Mouse (Mus musculus) intestine, postnatal 0 days (tissue): ENCODE data around the gene Afmid. TPM values are rescaled to one million over a fixed set of nuclear protein-coding genes. Genes with fewer than 3 reads are reported as not detected.
"Not testable (repeated sequence)": the region's sequence is repeated elsewhere in the genome, so short reads cannot be mapped to it uniquely, and the experiment has no call there.

ENCODE experiments used
- ATAC-seq: fragments of 200-750 bp; cut with Nextera tagmentation; 2 replicates; pipeline ENCODE4 v1.8.0; 2017; ENCODE audit warnings: mild to moderate bottlenecking, moderate TSS enrichment, moderate library complexity
- H3K27ac ChIP-seq: fragments of 300-500 bp; sonication (generic); 2 replicates; pipeline ENCODE4 v1.5.1; 2014; ENCODE audit warnings: mild to moderate bottlenecking, low read depth, low read length, moderate library complexity
- H3K27me3 ChIP-seq: fragments of 300-500 bp; sonication (generic); replicated peaks from 2 replicates; pipeline ENCODE4 v1.6.1; 2014; ENCODE audit warnings: low read length, mixed read lengths; ENCODE audit not compliant: control insufficient read depth, insufficient read depth
- H3K36me3 ChIP-seq: fragments of 300-500 bp; sonication (generic); 2 replicates; pipeline ENCODE4 v1.6.1; 2014; ENCODE audit warnings: mild to moderate bottlenecking, moderate library complexity; ENCODE audit not compliant: control insufficient read depth, insufficient read depth
- H3K4me1 ChIP-seq: fragments of 300-500 bp; sonication (generic); replicated peaks from 2 replicates; pipeline ENCODE4 v1.6.1; 2014; ENCODE audit warnings: antibody characterized with exemption, low read length, mixed read lengths; ENCODE audit not compliant: control insufficient read depth, insufficient read depth
- H3K4me2 ChIP-seq: fragments of 300-500 bp; sonication (generic); replicated peaks from 2 replicates; pipeline ENCODE4 v1.6.1; 2014; ENCODE audit warnings: low read depth, mild to moderate bottlenecking, moderate library complexity
- H3K4me3 ChIP-seq: fragments of 300-500 bp; sonication (generic); 2 replicates; pipeline ENCODE4 v1.5.1; 2014; ENCODE audit warnings: low read depth, low read length
- H3K9ac ChIP-seq: fragments of 300-500 bp; sonication (generic); 2 replicates; pipeline ENCODE4 v1.6.1; 2014; ENCODE audit warnings: mild to moderate bottlenecking, low read depth, low read length
- H3K9me3 ChIP-seq: fragments of 300-500 bp; sonication (generic); 2 replicates; pipeline ENCODE4 v1.6.1; 2016; ENCODE audit warnings: mixed run types; ENCODE audit not compliant: control insufficient read depth
- CTCF ChIP-seq: sonication (generic); IDR thresholded peaks from 2 replicates; pipeline ENCODE4 v1.5.1; 2016; ENCODE audit warnings: low read depth, mild to moderate bottlenecking, control low read depth, antibody characterized with exemption, moderate library complexity
- WGBS: fragments of 180-500 bp; shearing (Covaris S2); extraction: QIAGEN DNeasy Blood & Tissue Kit; methylation state at CpG from one replicate; pipeline ENCODE4 v1.1.7; 2014; 5-methylcytosine and 5-hydroxymethylcytosine counted together
- polyA plus RNA-seq: library from polyadenylated mRNA; unstranded; fragments of >200 nt; fragmentation: Nextera tagmentation; extraction: Ambion mirVana; gene quantifications from 2 replicates; pipeline ENCODE4 v1.2.1, GENCODE M21; 2015

Gene Afmid
- polyA plus RNA-seq, 1 experiment from 2014 or later, result 7.0 TPM

DNA sequence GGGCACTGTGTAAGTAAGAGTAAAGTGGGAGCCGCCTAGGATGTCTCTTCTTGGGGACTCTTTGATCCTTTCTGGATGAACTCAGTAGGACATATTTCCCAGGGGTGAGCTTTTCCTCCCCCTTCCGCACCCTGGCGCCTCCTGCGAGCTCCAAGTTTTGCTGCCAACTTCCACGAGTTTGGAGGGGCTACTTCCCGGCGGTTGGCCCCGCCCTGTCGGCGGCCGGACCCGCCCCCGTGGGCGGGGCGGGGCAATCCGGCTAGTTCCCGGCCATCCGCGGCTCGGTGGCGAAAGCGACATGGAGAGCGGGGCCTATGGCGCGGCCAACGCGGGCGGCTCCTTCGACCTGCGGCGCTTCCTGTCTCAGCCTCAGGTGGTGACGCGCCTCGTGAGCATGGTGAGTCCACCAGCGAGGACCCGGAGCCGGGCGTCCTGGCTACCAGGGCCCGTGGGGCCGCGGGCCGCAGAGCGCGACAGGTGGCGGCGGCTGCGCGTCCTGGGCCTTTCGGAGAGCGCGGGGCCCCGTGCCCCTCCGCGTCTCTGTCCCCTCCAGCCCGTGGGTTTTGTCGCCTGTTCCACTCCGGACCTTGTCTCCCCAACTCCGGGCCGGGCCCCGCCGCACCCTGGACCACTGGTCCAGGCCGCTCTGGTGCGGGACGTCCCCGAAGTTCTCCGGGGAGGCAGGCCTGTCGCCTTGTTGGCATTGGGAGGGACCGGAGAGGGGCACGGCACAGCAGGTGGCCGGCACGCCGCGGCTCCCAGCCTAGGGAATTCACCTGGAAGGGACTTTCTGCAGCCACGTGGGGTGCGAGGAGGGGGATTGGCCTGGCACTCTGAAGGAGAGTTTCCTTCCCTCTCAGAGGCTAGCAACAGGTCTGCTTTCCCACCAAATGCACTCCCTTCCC, 16.1 kb upstream of the Afmid start, which contains the start of the genes Gm20708 and Syngr2:
Gm20708 (plus strand) TSS at position 262 of the 905 bp plus-strand sequence.
Syngr2 (plus strand) TSS at position 262 of the 905 bp plus-strand sequence.
- TF ChIP-seq CTCF, result no peak
- Histone ChIP-seq H3K27me3 (no peaks in the 10 kb centered on the region), H3K36me3 (peaks cover 25% of the 10 kb centered on the region), H3K27ac (peak within 1 kb of the TSS; percentile 89), H3K4me3 (peak within 1 kb of the TSS; percentile 91), H3K4me1 (peaks cover 9% of the 10 kb centered on the region), H3K9me3 (no peaks in the 10 kb centered on the region), H3K9ac (peak within 1 kb of the TSS; percentile 87), H3K4me2 (peak within 1 kb of the TSS; percentile 98)
- peak; percentile 58 for ATAC-seq
- WGBS, result under 1% methylated on average over 72 of the region's 75 CpGs

DNA sequence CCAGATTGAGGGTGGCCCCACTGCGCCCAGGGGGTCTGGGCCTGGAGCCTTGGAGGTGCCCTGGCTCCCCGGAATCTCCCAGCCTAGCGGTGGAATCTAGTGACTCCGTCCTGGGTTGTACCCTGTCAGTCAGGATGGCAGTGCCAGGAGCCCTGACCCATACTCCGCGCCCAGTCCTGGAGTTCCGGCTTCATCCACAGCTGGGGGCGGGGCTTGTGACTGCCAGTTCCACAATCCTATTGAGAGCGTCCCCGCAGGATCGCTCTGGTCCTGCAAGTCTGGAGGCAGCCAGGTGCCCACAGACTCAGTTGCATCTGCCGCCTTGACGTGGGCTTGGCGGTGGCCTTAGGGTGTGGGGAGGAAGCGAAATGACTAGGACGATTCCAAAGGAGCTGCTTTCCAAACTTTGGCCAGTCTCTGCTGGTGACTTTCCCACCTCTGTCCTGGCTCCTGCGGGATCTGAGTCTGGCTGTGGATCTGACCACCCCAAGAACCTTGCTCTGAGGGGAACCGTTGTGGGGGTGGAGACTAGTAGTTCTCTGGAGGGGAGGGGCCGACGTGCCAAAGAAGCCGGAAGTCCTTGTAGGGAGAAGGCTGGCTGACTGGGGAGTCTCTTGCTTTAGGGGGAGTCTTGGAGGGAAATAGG, 15.2 kb upstream of the Afmid start:
- Histone ChIP-seq H3K9me3 (no peaks in the 10 kb centered on the region), H3K4me3 (peak overlapping the region; percentile 91), H3K4me2 (peak overlapping the region; percentile 98), H3K36me3 (peaks cover 33% of the 10 kb centered on the region), H3K4me1 (peaks cover 9% of the 10 kb centered on the region), H3K9ac (peak overlapping the region; percentile 87), H3K27ac (peak overlapping the region; percentile 89), H3K27me3 (no peaks in the 10 kb centered on the region)
- peak; percentile 76 for TF ChIP-seq CTCF
- ATAC-seq, result peak; percentile 85
- WGBS, result under 1% methylated on average over 21 of the region's 21 CpGs

DNA sequence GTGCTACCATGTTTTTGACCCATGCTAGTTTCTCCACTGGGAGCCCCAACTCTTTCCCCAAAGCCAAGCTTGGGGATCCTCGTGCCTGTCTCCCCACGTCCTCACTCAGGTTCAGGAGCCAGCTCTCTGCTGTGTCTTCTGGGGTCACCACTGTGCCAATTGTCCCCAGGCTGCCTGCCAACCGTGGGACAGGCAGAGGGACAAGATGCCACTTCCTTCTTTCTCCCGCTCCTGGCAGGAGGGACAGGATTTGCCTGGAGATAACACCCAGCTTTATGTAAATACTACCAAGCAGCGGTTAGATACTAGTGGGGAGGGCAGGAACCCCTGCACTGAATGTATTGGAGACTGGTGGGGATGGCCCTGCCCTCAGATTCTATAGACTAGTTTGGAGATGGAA, 11.9 kb upstream of the Afmid start:
- Histone ChIP-seq H3K9ac (no peak overlapping the region), H3K36me3 (peaks cover 57% of the 10 kb centered on the region), H3K4me2 (no peak overlapping the region), H3K4me3 (no peak overlapping the region), H3K4me1 (peaks cover 15% of the 10 kb centered on the region), H3K27ac (0 out of 2 replicates have a peak overlapping the region, but pooled peaks have one; percentile 4), H3K27me3 (no peaks in the 10 kb centered on the region), H3K9me3 (no peaks in the 10 kb centered on the region)
- WGBS, result 44% methylated on average over 5 of the region's 5 CpGs
- no peak for TF ChIP-seq CTCF
- ATAC-seq, result no peak

DNA sequence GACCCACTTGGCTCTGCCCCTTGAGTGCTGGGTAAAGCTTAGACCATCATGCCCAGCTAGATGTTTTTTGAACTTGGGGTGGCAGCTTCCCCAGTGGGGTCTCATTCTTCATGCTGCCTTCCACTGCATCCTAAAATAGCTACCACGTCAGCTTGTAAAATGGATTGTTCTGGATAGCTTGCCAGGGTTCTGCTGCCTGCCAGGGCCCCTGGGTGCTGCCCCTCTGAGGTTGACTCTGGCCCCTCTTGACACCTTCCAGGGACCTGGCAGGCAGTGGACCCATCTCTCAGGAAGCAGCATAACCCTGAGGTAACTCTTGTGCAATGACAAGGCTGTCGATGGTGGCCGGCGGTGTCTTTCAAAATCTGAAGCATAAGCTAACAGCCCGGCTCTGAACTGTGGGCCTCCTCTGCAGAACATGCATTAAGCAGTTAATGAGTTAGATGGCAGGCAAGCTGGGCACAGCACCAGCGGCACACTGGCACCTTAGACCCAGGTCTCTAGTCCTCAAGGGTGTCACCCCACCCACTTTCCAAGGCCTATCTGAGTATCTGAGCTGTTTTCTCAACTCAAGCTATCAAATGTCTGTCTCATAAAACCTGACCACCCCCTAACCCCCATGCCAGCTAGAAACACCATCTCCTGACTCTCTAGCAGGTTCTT, 10.9 kb upstream of the Afmid start:
- no peak for TF ChIP-seq CTCF
- Histone ChIP-seq H3K27me3 (no peaks in the 10 kb centered on the region), H3K9me3 (no peaks in the 10 kb centered on the region), H3K9ac (no peak overlapping the region), H3K36me3 (peaks cover 58% of the 10 kb centered on the region), H3K4me3 (no peak overlapping the region), H3K27ac (no peak overlapping the region; the same call in 1 of the 2 replicates), H3K4me2 (no peak overlapping the region), H3K4me1 (0 out of 2 replicates have a peak, but pooled peaks cover 10% of the 10 kb centered on the region)
- 71% methylated on average over 6 of the region's 6 CpGs for WGBS
- ATAC-seq, result no peak

DNA sequence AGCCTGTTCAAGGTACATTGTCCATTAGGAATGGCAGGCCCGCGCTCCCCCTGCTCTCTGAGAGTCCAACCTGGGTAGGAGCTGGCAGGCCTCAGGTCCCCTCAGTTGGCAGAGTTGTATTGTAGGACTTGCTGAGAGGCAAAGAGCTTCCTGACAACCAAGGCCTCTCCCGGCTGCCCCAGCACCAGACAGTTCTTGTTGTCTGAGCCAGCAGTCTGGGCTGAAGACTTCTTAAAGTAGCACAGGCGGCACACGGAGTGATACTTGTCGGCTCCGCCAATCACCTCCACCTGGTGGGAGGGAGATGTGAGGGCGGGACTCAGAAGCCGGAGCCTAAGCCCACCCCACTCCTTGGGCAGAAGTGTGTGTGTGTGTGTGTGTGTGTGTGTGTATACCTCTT, 9.9 kb upstream of the Afmid start:
- H3K27ac ChIP-seq, H3K4me3 ChIP-seq, H3K9me3 ChIP-seq, H3K4me1 ChIP-seq, ATAC-seq, H3K9ac ChIP-seq, H3K27me3 ChIP-seq, H3K4me2 ChIP-seq: not testable (repeated sequence)
- WGBS, result 73% methylated on average over 9 of the region's 9 CpGs
- H3K36me3 ChIP-seq, result peaks cover 64% of the 10 kb centered on the region
